In the genomic region with DNA sequence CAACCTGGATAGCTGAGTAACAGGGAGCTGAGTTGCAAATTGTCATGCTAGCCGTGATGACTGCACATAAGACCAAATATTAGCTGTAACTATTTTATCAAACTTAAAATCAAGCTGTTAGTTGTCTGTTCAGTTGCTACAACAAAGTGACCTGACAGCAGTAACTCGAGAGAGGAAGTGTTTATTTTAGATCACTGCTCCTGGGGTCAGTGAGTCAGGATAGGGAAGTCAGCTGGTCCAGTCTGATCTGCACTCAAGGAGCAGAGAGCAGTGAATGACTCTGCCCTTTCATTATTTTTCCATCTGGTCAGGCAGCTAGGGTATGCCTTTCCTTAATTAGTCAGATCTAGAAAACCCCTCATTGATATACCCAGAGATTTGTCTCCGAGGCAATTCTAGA, we compare ENCODE assay signal across 24 mouse cellular contexts.
A peak's percentile ranks its signal among the peaks of the same experiment; 100 is the strongest.
DNase-seq lines count a peak whose midpoint lies in the region; ATAC-seq lines count a peak whose summit lies in the region.
"Had no signal": no experiment of that assay in that cellular context is flagged by ENCODE, and none has a peak within 500 bp of the region (broad histone marks: within the 10 kb centered on the region; RNA-seq: fewer than 3 reads in every experiment).

No protein-coding gene starts in this region.

- H3K9ac ChIP-seq in kidney, embryonic 14.5 days (ENCODE audit: low read depth, low read length): no peak overlapping the region
- H3K9ac ChIP-seq: hindbrain, embryonic 12.5 days; intestine, embryonic 15.5 days; liver, embryonic 15.5 days; lung, embryonic 15.5 days; midbrain, embryonic 13.5 days had no signal

- no peaks in the 10 kb centered on the region for H3K27me3 ChIP-seq in kidney, embryonic 14.5 days (ENCODE audit: control insufficient read depth, insufficient read depth, low read length)
- H3K27me3 ChIP-seq: hindbrain, embryonic 12.5 days; intestine, embryonic 15.5 days; liver, embryonic 15.5 days; lung, embryonic 15.5 days; megakaryocyte, embryonic 14.5 days; midbrain, embryonic 13.5 days had no signal

- H3K4me3 ChIP-seq in kidney, embryonic 14.5 days (ENCODE audit: low read length): no peak overlapping the region
- H3K4me3 ChIP-seq: hindbrain, embryonic 12.5 days; intestine, embryonic 15.5 days; liver, embryonic 15.5 days; lung, embryonic 15.5 days; midbrain, embryonic 13.5 days had no signal

- no peak overlapping the region for H3K4me2 ChIP-seq in kidney, embryonic 14.5 days (replicated peaks; ENCODE audit: low read depth, low read length)
- H3K4me2 ChIP-seq: hindbrain, embryonic 12.5 days; liver, embryonic 15.5 days; lung, embryonic 15.5 days; midbrain, embryonic 13.5 days had no signal

- DNase-seq in embryo, embryonic 10.5 days (ENCODE audit: low spot score): peak; percentile 55
- no peak for DNase-seq in embryo, embryonic 11 days
- no peak for DNase-seq in kidney, postnatal 10 days
- DNase-seq in kidney, postnatal 36 days: peak; percentile 8 to 27
- DNase-seq in kidney, adult 9 months: no peak
- DNase-seq in 416B (ENCODE audit: low read depth): peak; percentile 6
- DNase-seq: adrenal gland, postnatal 14 days; cerebellum, adult 11-12 months; cerebellum, adult 9-11 months; gastrocnemius, postnatal 14 days; heart, postnatal 36 days; liver; lung, postnatal 4 days; thymus, adult 2 months; thymus, postnatal 4 days had no signal

- H3K27ac ChIP-seq in kidney, embryonic 14.5 days (ENCODE audit: low read depth, low read length): peak overlapping the region; percentile 83
- H3K27ac ChIP-seq: hindbrain, embryonic 12.5 days; hindbrain, postnatal 0 days; intestine, embryonic 15.5 days; liver, embryonic 15.5 days; lung, embryonic 15.5 days had no signal

- H3K9me3 ChIP-seq in kidney, embryonic 14.5 days (ENCODE audit: control insufficient read depth, low read length): no peaks in the 10 kb centered on the region
- H3K9me3 ChIP-seq: hindbrain, embryonic 12.5 days; intestine, embryonic 15.5 days; liver, embryonic 15.5 days; lung, embryonic 15.5 days; midbrain, embryonic 13.5 days had no signal

- H3K36me3 ChIP-seq in kidney, embryonic 14.5 days (ENCODE audit: control insufficient read depth, insufficient read depth, low read length): no peaks in the 10 kb centered on the region
- H3K36me3 ChIP-seq: hindbrain, embryonic 12.5 days; intestine, embryonic 15.5 days; liver, embryonic 15.5 days; lung, embryonic 15.5 days; midbrain, embryonic 13.5 days had no signal

- ATAC-seq in kidney, embryonic 14.5 days (ENCODE audit: low FRiP score, low TSS enrichment): no peak
- ATAC-seq: CD4-positive, CD25-positive, alpha-beta regulatory T cell, adult 4 months had no signal

- H3K4me1 ChIP-seq in kidney, embryonic 14.5 days (ENCODE audit: control insufficient read depth, insufficient read depth, low read length): peaks cover 14% of the 10 kb centered on the region
- H3K4me1 ChIP-seq: liver, embryonic 15.5 days; lung, embryonic 15.5 days; megakaryocyte, embryonic 14.5 days had no signal

- 11% methylated on average over 3 of the region's 3 CpGs for WGBS in kidney, embryonic 14.5 days

Comparison
In these comparisons a context has a peak if more than half of its experiments do, and no peak if none do; other contexts are left out.
1. DNase-seq: peak in embryo, embryonic 10.5 days (single experiment), kidney, postnatal 36 days (2 of 2) and 416B (single experiment); none in embryo, embryonic 11 days (single experiment), kidney, postnatal 10 days (single experiment) and kidney, adult 9 months (single experiment).